Mouse (Mus musculus) myocyte (in vitro differentiated cells): ENCODE measurements around the gene Fam111a.

Experiments
- E2F4 ChIP-seq: IDR thresholded peaks from one replicate; pipeline ENCODE4 v1.6.1; 2011; ENCODE audit warnings: mild to moderate bottlenecking, control low read depth, moderate library complexity; ENCODE audit not compliant: insufficient read depth
- MYOG ChIP-seq, 3 experiments: IDR thresholded peaks; one replicate each; pipeline ENCODE4 v1.6.1; 2011; ENCODE audit warnings: control low read depth in 2 of 3, low read depth in 2 of 3, mild to moderate bottlenecking in 2 of 3; ENCODE audit not compliant: insufficient read length in 2 of 3, control insufficient read depth in 1 of 3, insufficient read depth in 1 of 3
- POLR2A ChIP-seq: IDR thresholded peaks from one replicate; pipeline ENCODE4 v1.6.1; 2011; ENCODE audit warnings: low read depth, mild to moderate bottlenecking, control low read depth, moderate library complexity; ENCODE audit not compliant: insufficient read length
- POLR2AphosphoS2 ChIP-seq: IDR thresholded peaks from one replicate; pipeline ENCODE4 v1.6.1; 2011; ENCODE audit warnings: low read depth, control low read depth; ENCODE audit not compliant: insufficient read length
- SRF ChIP-seq: IDR thresholded peaks from one replicate; pipeline ENCODE4 v1.6.1; 2011; ENCODE audit warnings: low read depth; ENCODE audit not compliant: control insufficient read depth, insufficient read length
- TCF12 ChIP-seq: IDR thresholded peaks from one replicate; pipeline ENCODE4 v1.6.1; 2011; ENCODE audit warnings: mild to moderate bottlenecking, control low read depth; ENCODE audit not compliant: poor library complexity, insufficient read depth, severe bottlenecking
- USF1 ChIP-seq: IDR thresholded peaks from one replicate; pipeline ENCODE4 v1.6.1; 2011; ENCODE audit warnings: low read depth, mild to moderate bottlenecking, control low read depth, moderate library complexity

DNA sequence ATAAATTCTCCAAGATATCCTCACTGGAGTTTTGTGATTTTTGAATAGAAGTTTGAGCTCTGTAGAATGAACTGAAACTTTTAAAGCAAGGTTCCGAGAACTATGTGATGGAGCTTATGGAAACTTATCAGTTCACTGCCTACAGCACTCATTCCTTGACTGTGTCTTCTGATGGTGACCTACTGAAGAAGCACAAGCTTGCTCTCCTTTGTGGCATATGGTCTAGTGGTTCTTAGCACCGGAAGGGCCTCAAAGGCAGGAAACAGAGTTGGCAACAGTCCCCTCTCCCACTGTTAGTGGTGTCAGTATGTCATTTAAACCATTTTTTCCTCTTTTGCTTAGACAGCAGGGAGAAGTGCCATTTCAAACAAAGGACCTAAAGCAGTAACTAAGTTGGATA, 31.1 kb downstream of the Fam111a start:
- TF ChIP-seq POLR2A (no peak), TCF12 (no peak), SRF (no peak), USF1 (no peak), MYOG (IDR thresholded peaks at IDR 0.05; ENCODE audit: control insufficient read depth in 1 of 3, insufficient read depth in 1 of 3, insufficient read length in 2 of 3, low read depth in 2 of 3) (no peak), POLR2AphosphoS2 (no peak), E2F4 (no peak)
